Mouse (Mus musculus) heart, postnatal 4 days (tissue): ENCODE measurements around the gene Cryz. TPM values are rescaled to one million over a fixed set of nuclear protein-coding genes. Genes with fewer than 3 reads are reported as not detected.

Source experiments
- DNase-seq: peaks from one replicate; pipeline ENCODE4 v3.0.0; 2021
- total RNA-seq, 2 experiments: library from RNA; stranded (reverse); gene quantifications; 2 replicates each; pipeline ENCODE4 v1.2.3; 2021

The Cryz gene
- 10 to 100 TPM; 15.5 to 22.4 TPM for total RNA-seq

- DNase-seq: peak; percentile 94
These were observed at the start of gene Cryz for GRCm38 (mm10) chr3:154596488-154596933. TSS of gene Cryz (plus strand) at chr3:154596711.

DNA sequence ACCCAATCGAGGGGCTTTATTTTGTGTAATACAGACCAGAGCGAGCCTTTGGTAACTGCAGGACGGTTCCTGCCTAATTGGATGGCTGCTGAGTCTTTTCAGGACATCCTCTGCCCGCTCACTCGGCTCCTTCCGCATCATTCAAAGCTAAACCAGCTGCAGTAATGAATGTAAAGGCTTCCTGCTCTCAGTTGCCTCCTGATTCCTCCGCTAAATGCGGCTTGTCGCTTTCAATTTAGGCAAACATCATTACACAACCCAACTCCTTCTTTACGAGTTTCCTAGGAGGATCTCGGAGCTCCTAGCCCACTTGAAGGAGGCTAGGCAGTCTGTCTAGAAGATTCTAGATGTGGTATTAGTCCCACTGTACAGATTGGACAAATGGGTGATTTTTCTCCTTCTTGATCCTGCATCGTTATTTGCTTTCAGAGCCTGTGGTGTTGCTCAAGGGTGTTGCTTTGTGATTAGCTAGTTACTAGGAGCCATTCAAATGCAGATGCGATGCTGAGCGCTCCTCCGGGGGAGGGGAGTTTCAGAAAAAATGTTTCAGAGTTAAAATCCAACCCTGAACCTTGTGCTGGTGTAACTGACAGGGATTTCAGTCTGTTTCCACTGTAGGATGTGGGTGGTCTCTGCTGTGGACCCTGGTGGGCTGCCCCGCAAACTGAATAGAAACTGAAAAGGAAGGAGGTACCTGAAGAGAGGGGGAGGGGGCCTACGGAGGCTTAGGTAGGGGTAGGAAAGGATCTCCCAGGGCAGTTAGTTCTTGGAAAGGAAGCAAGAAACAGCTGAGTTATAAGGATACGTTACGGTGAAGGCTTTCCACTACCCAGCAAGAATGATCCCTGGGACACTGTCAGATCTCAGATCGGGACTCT is 48.7 kb upstream of the Cryz start:
- no peak for DNase-seq

GRCm38 (mm10) chr3:154548868-154549301 is 47.6 kb upstream of the Cryz start:
- no peak for DNase-seq

- DNase-seq: no peak
These were observed 46.0 kb upstream of the Cryz start for GRCm38 (mm10) chr3:154550326-154551034.

DNA sequence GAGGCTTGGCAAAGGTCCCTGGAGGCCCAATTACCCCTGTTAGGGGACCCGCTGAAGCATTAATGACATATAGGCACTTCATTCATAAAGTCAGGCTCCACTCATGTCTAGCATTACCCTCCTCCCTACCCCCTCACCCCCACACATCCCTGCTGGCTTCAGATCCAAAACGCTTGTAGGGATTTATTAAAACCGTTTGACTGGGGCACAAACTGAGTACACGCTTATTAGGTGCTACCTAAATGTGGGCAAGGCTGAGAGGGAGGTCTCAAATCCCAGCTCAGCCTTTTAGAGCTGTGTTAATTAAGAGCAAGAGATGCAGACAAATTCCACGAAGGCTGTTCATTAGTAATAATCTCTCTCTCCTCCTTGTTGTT is 45.5 kb upstream of the Cryz start:
- DNase-seq: no peak

DNA sequence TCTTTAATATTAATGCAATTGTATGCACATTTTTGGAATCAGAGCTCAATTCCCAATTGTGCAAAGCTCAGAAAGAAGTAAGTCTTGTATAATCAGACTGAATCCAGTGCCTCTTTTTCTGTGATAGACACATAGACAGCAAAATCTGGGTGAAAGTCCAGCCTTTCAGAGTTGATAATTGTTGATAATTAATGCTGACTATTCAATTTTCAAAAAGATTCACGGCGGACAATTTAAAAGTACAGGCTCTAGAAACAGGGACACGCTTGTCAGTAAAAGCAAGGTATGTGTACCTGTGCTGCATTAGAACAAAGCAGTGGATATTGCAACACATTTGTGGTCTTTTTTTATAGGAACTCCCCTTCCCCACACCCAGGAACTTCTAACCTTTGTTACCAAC is 34.3 kb upstream of the Cryz start:
- no peak for DNase-seq

- DNase-seq: no peak
These were observed 31.1 kb upstream of the Cryz start for GRCm38 (mm10) chr3:154565437-154565836.

GRCm38 (mm10) chr3:154570029-154570575 is 26.4 kb upstream of the Cryz start:
- DNase-seq: peak; percentile 33

- peak; percentile 25 for DNase-seq
These were observed 25.7 kb upstream of the Cryz start for GRCm38 (mm10) chr3:154570786-154571185.

GRCm38 (mm10) chr3:154572341-154572972 is 24.1 kb upstream of the Cryz start:
- DNase-seq: peak; percentile 82

- DNase-seq: no peak
These were observed 22.8 kb upstream of the Cryz start for GRCm38 (mm10) chr3:154573666-154574065.

DNA sequence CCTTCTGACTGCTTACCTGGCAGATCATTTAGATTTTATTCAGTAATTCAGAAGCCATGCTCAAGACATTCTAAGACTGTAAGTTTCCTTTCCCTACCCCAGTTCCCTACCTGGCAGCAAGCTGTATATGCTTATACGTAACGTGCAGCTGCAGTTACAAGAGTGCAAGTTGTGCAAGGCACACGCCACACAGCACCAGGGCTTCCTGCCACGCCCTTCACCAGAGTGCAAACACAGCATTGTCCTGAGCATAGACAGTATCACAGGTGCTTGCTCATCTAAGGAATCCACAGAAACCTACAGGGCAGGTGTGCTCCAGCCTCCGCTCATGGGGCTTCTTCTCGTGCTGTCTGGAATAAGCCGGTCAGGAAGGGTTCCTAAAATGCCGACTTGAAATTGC is 18.6 kb upstream of the Cryz start:
- no peak for DNase-seq

GRCm38 (mm10) chr3:154584351-154584750 is 12.2 kb upstream of the Cryz start:
- DNase-seq: no peak

GRCm38 (mm10) chr3:154590971-154591370 is 5.5 kb upstream of the Cryz start:
- no peak for DNase-seq

DNA sequence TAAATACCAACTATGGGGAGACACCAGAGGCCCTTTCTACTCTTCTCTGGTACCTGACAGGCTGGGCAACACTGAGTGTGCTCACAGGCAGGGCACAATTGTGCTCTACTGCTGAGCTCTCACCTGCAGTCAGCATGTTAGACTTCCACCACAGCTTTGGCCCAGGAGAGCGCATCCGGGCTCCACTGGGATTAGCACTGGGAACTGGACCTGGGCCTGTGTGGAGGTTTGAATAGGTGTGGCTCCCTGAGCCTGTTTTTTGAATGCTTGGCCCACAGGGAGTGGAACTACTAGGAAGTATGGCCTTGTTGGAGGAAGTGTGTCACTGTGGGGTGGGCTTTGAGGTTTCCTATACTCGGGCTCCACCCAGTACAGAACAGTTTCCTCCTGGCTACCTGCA is 4.9 kb upstream of the Cryz start:
- DNase-seq: no peak

GRCm38 (mm10) chr3:154593596-154593995 is 2.9 kb upstream of the Cryz start:
- DNase-seq: no peak

- no peak for DNase-seq
These were observed 2.4 kb upstream of the Cryz start for GRCm38 (mm10) chr3:154594156-154594555.

GRCm38 (mm10) chr3:154596934-154597554 is 533 bp downstream of the Cryz start, which contains the start of gene Tyw3:
TSS of gene Tyw3 (minus strand) at chr3:154597104.
- peak; percentile 99 for DNase-seq

- DNase-seq: no peak
These were observed 1.1 kb downstream of the Cryz start for GRCm38 (mm10) chr3:154597561-154597960.

DNA sequence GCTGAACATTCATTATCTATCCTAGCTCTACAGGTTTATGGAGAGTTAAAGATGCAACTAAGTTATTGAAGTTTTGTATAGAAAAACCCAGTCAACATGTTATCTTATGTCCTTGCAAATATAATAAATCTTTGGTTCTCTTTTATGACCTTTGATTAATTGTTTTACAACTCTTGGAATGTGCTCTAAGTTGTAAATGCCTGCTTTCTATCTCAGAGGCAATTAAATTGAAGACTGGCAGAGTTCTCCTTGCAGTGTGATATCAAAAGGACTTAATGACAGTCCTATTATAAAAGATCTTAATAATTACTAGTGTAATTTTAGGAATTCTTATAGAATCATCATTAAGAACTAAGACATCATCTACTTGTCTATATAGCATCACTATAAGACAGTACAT is 5.6 kb downstream of the Cryz start:
- DNase-seq: no peak

- DNase-seq: no peak
These were observed 8.4 kb downstream of the Cryz start for GRCm38 (mm10) chr3:154604871-154605270.

DNA sequence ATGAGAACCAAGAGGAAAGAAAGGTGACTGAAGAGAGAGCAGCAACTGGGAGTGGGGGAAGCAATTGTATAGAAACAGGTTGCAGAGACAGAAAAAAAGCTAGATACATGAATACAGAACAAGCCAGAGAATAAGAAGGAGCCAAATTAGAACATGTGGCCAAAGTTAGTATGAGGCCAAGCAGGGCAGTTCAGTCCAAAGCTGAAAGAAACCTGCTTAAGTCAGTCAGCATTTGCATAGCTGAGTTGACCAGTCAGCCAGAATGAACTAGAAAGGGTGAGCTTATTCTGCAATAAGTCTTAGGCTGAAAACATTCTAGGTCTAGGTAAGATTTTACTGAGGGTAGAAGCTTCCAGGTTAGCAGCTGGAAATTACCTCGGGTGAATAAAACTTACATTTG is 11.4 kb downstream of the Cryz start:
- no peak for DNase-seq
